Mouse (Mus musculus): ENCODE measurements around the gene Rxfp4.
A peak's percentile ranks its signal among the peaks of the same experiment; 100 is the strongest.
"Not testable (repeated sequence)": the region's sequence is repeated elsewhere in the genome, so short reads cannot be mapped to it uniquely, and the experiment has no call there.

The Rxfp4 gene

DNA sequence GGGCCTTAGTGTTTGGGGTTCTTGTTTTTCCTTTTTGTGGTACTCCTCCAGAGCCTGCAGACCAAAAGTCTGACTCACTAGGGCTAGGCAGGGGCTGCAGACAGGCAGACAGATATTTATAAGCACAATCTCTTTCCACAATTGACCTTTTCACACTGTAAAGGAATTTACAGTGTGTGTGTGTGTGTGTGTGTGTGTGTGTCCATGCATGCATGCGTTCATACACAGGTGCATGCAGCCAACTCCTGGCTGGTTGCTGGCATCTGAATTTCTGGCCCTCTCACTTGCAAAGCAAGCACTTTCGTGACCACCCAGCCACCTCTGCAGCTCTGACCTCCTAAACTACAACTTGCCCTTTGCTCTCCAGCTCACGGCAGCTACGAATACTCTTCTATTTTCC is 43.9 kb downstream of the Rxfp4 start:
- DNase-seq (ENCODE audit: low spot score), result no peak

DNA sequence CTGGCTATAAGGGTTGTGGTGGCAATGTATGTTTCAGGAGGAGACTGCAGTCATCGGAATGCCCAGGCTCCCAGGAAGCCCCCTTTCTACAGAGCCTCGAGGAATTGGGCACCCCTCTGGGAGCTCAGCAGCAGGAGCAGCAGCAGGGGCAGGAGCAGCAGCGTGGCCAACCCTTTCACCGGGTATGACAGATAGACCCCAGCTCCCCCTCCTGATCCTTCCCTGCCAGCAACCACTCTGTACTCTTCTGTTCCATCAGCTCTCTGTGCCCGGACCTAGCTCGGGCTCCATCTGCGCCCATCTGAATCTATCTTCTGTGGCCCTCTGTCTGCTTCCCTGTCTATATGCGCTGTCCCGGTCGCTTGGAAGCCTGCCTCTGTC is 45.2 kb downstream of the Rxfp4 start:
- no peak for DNase-seq (ENCODE audit: low spot score)

DNA sequence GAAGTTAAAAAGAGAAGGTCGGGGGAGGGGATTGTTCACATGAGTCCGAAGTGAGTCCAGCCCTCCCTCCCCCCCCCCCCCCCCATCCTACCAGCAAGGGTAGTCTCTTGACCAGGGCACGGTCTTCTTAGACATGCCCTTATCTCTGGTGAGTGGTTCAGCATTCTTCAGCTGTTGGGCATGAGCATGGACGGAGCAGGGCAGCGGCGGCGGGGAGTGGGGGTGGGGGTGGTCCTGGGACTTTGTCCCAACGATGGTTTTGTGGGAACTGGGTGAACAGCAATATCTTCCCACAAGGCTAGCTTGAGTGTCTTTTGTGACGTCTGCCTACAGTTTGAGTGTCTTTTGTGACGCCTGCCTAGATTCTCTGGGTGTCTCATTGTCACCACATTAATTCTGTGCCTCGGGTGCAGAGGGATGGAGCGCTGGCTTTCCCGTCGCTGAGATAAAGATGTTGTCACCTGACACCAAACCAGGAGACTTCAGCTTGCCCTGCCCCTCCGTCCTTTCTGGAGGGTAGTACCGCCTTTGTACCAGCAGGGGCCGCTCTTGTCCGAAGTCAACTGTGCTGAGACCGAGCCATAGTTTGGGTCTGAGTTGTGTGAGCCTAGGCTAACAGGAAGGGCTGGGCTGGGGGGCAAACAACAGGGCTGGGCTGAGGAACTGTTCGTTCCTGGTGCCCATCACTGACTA is 45.7 kb downstream of the Rxfp4 start:
- DNase-seq (ENCODE audit: low spot score), result peak; percentile 90

DNA sequence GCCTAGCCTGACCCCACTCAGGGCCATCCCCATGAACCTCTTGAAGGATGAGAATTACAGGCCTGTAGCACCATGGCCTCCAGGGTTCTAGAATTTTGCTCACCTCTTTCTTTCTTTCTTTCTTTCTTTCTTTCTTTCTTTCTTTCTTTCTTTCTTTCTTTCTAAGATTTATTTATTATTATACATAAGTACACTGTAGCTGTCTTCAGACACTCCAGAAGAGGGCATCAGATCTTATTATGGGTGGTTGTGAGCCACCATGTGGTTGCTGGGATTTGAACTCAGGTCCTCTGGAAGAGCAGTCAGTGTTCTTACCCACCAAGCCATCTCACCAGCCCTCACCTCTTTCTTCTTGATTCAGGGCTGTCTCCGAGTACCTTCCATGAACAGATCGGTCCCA is 47.3 kb downstream of the Rxfp4 start, which contains the start of gene Arhgef2:
Arhgef2 (plus strand) TSS at position 301 of the 400 bp plus-strand sequence.
- not testable (repeated sequence) for DNase-seq (ENCODE audit: low spot score)

DNA sequence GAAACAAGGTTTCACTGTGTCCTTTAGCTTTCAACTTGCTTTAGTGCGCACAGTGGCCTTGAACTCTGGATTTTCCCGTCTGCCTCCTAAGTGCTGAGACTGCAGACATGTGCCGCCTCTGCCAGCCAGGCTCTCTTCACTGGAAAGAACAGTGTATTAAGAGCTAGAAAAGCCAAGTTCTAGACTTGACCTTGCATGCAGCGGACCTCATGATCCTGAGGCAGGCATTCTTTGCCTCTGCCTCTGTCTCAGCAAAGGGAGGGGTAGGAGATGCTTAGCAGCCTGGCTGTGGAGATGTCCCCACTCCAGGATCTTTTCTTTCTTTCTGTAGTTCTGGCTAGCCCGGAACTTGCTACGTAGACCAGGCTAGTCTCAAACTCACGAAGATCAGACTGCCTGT is 48.1 kb downstream of the Rxfp4 start:
- no peak for DNase-seq (ENCODE audit: low spot score)

DNA sequence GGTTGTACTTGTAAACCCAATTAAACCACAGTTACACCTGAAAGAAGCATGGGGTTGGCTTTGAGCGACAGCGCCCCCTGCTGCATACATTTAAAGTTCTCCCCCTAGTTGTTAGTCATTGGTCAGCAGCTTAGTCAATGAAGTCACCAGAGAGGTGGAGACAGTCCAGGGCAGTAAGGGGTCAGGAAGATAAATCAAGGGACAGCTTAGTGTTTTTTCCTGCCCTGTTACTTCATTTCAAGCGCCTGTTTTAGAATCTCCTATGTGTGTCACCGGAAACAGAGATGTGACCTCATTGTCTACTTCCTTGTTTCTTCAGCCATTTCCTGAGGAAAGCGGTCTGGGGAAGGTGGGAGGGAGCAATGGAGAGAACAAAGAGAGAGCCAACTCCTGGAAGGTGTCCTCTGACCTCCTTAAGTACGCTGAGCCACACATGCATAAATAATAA is 49.2 kb downstream of the Rxfp4 start:
- DNase-seq (ENCODE audit: low spot score), result no peak

DNA sequence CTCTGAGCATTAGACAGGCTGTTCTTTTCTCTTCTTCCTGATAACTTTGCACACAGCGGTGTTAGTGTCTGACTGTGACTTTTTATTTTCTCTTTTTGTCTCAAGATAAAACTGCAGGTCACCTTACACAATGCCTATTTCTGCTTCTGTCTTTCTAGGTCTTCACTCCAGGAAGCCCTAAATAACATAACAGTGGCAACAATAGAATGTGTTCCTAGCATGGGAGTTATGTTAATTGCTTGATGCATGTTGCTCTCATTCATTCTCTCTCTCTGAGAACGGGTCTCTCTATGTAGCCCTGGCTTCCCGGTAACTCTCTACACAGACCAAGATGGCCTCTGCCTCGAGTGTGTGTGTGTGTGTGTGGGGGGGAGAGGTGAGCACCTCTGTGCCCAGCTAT is 50.5 kb downstream of the Rxfp4 start:
- DNase-seq (ENCODE audit: low spot score), result no peak

All from layer of hippocampus, adult 9-10 months (tissue).